Mouse (Mus musculus) kidney, adult 8-10 months (tissue): ENCODE data around the gene Prr15l.

Experiments used
- DNase-seq, 2 experiments: peaks; one replicate each; pipeline ENCODE4 v3.0.0; 2022

Gene Prr15l

DNA sequence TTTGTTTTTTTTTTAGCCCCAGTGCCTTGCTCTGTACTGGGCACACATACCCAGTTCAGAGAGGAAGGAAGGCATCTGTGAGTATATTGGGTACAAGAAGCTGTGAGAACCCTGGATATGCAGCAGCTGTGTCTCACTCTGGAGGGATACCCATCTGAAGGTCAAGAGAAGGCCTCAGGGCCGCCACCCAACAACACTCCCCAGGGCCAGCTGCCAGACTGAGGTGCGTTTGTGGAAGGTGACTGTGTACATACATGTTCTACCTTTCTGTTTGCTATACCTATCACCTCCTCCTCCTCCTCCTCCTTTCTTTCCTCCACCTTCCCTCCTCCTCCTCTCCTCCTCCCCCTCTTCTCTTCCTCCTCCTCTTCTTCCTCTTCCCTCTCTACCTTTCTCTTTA lies at the start of gene Prr15l:
Gene Prr15l (plus strand): TSS at position 17 of the 400 bp plus-strand sequence.
- no peak for DNase-seq

DNA sequence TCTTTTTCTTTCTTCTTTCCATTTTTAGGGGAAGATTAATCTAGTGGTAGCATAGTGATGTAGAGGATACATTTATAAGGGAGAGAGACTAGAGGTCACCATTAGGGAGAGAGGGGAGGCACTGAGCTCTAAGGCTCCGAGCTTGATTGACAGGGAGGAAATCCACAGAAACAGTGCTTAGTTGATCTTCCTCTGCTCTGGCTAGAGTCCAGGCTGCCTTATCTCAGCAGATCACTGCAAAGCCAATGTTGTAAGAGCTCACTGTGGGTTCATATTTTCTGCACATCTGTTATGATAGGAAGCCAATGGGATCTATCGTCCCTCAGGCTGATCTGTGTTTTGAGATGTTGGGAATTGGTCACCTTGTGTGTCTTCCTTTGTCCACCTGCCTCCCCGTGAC lies 49.2 kb upstream of the Prr15l start:
- DNase-seq: no peak

DNA sequence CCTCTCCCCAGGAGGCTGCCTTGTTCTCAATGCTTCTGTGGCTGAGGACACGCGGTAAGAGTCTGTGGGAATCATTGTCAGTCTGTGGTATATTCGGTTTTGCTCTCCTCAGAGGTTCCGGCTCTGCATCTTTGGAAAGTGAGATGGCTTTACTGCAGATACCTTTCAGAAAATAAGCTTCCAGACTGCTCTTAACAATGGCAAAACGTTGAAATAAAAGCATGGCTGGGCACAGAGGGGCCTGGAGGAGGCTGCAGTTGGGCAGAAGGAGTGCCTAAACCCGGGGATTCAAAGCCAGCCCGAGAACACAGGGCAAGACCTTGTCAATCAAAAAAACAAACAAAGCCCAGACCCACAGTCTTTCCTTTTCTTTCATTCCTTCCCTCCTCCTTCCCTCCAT lies 48.5 kb upstream of the Prr15l start:
- no peak for DNase-seq

DNA sequence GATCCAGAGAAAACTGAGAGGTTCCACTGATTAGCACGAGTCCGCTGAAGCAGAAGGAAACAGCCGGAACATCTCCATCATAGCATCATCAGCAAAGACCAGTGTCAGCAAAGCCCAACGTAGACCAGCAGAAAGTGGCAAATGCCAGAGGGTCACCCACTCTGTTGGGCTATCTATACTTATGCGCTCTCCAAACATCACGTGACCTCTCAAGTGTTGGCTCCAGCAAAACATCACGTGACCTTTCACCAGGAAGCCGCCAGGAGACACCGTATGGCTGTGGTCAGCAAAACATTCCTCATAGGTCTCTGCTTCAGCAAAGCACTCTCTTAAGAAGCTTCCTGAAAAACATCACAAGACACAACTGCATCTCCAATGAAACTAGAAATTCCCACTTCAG lies 47.6 kb upstream of the Prr15l start:
- DNase-seq: no peak

DNA sequence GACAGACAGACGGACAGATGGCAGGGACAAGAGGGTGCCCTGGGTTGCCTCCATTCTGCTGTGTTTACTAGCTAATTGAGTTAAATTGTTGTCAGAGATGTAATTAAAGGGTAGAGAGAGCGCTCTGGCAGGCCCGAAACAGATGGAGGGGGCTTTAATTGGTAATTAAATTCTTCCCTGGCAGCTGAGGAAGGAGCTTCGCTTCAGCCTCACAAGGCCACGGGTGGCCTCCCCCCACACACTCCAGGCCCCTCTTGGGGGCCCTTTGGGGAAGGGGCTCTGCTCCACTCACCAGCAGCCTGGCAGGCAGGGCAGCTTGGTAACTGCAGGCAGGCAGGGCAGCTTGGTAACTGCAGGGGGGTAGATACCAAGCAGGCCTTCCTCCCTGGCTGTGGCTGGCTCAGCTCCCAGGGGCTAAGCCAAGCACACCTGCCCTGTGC lies 42.0 kb upstream of the Prr15l start:
- DNase-seq: no peak

DNA sequence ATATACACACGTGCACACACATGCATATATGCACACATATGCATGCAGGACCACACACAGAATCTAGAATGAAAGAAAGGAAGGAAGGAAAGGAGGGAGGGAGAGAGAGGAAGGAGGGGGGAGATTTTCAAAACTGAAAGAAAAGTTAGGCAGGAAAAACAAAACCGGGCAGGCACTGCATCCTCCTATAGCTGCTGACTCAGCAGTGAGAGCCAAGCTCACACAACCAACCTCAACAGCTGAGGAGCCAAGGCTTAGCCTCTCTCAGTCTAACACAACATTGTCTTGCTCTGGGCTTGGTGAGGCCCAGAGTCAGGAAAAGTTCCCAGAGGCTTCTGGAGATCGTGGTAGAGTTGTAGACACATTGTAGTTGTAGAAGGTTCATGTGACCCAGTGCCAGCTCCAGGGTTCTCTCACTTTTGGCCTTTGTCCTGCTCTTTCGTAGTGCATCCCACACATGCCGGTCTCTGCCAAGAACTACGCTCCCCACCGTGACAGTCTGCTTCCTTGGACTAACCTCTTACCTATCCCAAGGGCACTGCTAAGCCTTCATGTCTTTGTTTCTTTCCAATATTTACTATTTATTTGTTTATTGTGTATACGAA lies 40.9 kb upstream of the Prr15l start:
- peak in 1 of 2 experiments; percentile 18 for DNase-seq

DNA sequence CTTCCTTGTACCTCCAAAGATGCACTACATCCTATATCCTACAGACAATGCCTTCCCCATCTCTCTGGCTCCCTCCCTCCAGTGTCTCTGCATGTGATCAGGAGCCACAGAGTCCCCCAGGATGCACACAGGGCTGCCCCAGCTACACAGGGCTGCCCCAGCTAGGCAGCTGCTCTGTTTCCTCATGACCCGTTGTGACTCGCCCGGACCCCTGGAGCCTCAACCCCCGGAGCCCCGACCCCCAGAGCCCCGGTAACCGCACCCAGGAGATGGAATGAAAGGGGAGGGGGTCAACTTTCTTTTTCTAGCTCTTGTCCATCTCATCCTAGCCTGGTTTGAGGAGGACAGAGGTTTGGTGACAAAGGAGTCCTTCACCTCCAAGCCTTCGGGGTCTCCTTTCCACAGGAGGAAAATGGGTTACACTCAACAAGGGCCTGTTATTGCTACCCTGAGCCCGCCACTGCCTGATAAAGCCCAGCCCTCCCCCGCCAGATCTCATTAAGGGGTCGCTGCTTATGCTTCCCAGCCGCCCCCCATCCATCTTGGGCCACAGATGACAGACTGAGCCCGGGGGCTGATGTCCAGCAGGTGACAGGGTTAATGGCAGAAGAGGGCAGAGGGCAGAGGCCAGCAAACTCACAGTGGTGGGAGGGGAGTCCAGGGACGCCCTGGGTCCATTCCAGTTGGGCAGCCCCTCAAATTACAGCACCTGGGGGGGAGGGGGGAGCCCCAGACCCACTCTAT lies 35.9 kb upstream of the Prr15l start:
- DNase-seq: no peak

DNA sequence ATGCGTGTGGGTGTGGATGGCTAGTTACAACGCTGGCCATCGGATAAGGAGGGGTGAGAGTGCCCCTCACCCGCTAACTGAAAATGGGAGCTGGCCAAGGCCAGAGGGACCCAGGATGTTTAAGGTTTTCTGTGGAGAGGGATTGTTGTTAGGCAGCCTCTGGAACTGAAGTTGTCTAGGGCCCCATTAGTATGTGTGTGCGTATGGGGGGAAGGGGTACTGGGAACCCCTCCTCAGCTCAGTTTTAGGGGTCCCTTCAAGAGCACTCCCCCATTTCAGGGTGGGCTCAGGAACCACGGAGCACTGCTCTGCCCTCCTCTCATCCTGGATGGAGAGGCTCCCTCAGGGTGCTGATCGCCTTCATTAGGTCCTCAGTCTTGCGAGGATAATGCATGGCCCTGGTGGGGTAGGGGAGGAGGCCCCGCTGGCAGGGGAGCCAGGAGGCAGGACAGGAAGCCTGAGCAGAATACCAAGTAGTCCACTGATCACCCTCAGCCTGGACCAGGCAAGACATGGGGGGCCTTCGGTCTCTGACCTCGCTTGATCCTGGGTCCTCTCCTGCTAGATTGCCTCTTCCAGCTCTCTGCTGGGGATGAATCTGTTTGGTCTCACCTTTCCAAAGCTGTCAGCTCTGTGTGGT lies 34.6 kb upstream of the Prr15l start:
- no peak for DNase-seq

DNA sequence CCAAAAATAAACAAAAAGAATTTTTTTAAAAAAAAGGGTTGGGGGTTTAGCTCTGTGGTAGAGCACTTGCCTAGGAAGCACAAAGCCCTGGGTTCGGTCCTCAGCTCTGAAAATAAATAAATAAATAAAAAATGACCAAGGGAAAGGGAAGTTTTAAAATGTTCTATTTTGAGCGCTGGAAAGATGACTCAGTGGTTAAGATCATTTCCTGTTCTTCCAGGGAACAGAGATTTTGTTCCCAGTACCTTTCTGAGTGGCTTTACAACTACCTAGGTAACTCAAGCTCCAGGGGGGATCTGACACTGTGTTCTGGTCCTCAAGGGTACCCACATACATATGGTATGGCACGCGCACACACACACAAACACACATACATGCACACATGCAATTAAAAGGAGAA lies 32.0 kb upstream of the Prr15l start:
- no peak for DNase-seq

DNA sequence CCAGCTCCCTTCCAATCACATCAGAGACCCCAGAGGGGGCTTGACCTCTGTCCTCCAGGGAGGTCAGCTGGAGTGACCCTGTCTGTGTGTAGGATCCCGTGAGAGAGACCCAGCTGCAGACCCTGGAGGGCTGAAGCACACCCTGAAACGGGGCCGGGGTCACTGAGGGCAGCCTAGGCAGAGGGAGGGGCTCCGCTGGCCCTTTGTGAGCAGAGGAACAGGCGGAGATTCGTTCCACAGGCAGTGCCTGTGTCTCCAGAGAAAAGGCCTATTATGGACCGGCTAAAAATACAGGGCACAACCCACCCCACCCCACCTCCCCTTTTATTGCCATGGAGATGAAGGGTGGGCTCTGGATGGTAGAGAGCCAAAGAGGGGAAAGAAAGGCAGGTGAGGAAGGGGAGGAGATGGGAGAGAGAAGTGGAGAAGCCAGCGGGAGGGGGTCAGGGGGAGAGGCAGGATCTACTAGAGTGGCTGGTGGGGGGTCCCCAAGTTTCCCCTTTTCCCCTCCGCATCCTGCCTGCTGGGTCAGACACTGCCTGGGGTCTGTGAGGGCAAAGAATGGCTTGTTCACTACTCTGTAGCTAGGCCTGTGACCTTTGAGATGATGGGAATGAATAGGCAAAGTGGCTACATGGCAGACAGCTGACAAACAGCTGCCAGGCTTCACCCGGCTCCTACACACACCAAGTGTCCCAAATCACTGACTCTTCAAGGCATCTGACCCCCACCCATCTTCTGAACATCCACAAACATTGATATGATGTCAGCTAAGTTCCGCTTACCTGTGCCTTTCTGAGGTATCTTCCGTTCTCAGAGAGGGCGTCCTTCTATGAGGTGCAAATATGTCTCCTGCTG lies 28.2 kb upstream of the Prr15l start:
- no peak for DNase-seq

DNA sequence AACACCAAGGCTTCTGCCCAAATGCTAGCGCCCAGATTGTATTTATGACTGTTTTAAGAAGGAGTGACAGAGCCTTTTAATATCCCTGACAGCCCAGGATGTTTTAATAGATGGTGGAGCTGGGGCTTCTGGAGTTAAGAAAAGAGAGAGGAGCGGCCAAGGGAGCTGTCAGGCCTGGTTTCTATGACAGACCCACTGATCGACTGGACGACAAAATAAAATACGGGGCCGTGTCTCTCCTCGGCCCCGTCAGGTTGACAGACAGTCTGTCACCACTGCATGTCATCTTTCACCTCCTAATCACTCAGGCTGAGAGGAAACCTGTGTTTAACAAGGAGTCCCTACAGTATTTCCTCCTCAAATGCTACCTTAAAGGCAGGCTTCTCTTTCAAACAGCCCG lies 26.6 kb upstream of the Prr15l start:
- DNase-seq: no peak

DNA sequence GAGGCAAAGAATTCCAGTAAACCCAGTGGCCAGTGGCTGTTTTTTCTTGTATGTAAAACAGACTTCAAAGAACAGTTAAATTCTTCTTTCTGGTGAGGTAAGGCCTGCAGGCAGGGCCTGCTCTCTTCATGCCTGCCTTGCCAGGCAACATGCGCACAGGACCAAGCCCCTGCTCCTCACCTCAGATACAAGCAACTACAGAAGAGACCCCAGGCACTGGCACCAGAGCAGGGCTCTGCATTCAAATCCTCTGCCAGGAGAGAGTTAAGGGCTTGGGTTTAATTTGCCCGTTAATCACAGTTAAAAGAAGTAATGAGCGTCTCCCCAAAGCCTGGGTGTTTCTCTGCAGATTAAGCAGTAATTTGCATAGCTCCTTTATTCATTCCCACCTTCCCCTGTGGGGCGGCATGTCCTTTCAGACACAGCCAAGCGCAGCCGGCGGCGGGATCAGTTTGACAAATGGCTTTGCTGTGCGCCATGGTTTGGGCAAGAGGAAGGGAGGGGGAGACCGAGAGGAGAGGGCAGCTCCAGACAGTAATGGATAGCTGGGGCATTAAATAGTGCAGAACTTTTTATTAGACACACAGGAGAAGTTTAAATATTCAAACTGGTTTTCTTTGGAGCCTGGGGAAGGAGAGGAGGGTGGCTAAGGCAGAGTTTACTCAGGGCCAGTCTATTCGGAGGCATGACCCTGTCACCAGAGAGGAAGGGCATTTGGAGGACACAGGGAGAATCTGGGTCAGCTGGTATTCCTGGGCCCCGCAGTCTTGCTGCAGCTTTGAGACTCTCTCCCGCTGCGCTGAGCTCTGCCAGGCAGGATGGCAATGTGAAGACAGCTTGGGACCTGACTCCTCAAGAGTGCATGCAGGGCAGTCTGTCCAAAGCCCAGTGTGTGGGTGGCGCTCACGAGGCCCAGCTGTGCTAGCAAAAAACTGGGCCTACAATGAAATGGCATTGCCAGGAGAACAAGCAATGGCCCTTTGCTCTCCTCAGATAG lies 25.0 kb upstream of the Prr15l start:
- DNase-seq: no peak

DNA sequence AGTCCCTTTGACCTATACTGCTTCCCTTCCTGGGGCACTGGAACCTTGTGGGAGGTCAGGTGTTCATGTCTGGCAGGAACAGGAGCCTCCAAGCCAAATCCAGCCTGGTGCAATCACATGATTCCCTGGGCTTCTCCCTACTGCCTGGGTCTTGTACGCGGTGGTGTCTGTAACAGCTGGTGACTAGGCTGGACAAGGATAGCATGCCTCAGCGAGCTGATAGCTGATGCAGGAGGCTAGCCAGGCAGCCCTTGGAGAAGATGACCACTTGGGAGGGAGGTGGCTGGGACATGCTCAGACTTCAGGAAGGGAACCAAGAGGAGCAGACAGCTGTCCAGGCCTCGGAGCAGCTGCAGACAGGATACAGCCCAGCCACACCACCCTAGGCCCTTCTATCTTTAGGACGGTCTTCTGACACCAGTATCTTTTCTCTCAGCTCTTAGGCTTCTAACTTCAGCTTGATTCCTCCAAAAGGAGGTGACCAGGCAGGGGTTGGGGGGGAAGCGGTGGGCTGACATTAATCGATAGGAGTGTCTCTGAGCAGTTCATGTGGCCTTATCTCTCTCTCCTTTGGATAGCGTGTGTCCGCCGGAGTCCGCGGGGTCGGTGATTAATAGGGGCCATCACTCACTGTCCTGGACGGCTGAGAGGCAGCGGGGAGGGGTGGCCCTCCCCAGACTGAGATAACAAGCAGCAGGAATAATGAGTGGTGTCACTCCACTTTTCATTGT lies 21.3 kb upstream of the Prr15l start:
- peak; percentile 46 to 64 for DNase-seq

DNA sequence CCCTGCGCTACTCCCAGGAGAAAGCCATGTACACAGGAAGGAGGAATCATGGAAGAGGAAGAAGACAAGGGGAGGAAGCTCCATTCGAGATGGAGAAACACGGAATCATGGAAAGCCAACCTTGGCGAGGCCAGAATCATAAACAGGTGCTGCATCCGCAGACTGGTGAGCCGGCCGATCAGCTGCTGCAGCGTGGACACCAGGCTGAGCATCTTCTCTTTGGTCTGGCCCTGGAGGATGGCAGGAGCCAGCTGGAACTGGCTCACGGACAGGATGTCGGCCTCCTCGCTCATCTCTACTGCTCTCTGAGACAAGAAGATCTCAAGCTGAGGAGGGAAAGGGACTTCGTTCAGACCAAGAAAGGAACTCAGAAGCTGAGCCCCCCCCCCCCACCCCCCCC lies 19.3 kb upstream of the Prr15l start:
- DNase-seq: no peak

DNA sequence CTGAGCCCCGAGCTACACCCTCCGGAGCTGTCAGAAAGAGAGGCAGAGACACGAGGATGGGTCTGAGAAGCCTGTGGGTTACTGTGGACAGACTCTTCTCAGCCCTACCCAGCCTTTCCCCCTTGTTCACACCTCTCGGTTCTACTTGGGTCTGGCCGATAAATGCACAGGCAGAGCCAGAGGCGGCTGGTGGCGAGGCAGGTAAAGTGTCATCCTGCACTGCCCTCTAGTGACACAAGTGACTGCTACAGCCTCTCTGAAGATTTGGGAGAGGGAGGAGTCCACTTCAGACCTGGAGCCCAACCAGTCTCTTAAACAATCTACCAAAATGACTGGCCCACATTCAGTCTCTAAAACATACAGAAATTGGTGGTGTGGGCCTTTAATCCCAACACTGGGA lies 17.9 kb upstream of the Prr15l start:
- peak; percentile 76 to 81 for DNase-seq

DNA sequence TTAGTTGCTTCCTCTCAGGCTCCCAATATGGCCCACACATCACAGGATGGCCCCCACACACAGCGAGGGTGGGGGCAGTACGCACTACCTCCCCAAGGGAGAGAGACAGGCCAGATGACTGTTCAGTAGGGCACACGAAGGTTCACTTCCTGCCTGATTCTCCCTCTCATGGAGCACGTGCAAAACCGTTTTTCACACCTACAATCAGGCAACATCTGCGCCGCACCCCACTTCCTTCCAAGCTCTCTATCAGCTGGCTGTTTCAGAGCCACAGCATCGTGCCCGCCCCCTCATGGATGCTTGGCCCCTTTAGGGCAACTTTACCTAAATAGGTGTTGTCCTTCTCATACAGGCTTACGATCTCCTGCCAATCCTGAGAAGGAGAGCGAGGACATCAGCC lies 15.2 kb upstream of the Prr15l start:
- DNase-seq: no peak

DNA sequence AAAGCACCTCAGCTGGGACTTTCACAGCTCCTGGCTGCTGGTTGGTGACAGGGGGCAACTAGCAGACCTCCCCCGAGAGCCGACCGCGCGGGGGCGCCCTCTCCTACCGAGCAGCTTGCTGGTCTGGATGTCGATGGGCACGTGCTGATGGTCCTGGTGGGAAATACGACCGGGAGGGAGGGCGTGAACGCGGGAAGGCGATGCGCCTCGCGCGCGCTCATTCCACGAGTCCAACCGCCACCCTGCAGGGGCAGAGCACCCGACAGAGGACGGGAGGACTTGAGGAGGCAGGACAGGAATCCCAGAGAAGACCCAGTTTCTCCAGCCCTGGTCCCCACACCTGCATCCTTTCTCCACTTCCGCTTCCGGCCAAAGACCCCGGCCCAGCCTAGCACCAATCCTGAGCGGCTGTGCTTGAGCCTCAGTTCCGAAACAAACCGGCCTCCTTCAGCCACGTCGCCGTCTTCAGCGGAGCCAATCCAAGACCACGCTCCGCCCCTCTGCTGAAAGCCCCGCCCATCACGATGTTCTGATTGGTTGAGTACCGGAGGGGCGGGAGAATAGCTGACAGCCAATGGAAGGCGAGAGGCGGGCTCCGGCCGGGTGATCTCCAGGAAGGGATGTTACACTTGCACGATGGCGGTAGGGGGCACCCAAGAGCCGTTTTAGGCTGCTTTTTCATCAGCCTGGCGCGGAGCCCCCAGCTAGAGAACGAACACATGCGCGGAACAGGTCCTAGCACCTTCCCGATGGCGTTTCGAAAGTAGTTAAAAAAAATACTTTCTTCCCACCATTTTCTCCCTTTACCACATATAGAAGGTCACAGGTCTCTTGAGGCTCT lies 11.6 kb upstream of the Prr15l start, which contains the start of gene Cdk5rap3:
Gene Cdk5rap3 (minus strand): TSS at position 453 of the 841 bp plus-strand sequence.
- peak; percentile 99 to 100 for DNase-seq

DNA sequence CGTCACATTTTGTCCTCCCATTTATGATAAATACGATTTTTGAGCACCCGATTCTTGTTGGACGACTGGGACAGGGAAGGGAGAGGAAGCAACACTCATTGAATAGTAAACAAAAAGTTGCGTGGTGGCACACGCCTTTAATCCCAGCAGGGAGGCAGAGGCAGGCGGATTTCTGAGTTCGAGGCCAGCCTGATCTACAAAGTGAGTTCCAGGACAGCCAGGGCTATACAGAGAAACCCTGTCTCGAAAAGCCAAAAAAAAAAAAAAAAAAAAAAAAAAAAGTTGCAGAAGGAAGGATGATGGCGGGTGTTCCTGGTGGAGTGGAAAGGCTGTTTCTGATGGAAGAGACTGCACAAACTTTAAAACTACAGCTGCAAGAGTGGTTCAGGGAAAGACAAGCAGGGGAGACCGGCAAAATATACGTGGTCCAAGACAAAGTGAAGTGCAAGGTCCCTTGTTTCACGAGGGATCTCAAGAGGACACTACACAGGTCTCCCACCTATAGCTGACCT lies 11.0 kb upstream of the Prr15l start:
- DNase-seq: no peak

DNA sequence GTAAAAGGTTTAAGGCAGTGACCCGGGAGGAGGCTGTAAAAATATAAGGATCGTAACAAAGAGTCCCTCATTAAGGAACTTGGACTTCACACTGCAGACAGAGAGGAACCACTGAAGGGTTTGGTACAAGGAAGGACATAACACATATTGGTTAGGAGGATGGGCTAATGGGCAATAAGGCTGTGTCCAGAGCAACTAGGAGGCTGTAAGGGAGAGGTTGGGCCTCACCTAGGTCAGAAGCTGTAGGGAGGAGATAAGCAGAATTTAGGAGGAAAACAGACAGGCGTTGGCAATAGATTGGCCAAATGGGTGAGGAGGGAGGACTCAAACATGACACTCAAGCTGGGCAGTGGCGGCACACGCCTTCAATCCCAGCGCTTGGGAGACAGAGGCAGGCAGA lies 10.5 kb upstream of the Prr15l start:
- DNase-seq: no peak

DNA sequence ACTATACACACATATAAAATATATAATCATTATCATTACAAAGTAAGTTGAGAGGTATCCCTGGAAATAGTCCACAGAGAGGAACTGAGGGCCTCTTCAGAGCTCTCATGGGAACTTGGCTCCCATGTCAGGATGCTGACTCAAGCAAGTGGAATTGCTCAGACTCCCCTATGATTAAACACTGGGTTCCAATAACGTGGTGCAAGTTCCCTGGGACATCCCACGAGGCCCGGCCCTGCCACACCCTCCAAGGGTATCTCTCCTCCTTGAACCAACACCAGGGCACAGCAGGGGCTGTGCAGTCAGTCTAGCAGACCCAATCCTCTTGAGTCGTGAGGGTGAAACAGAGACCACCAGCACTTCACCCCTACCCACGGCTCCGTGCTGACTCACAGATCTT lies 8.9 kb upstream of the Prr15l start:
- DNase-seq: no peak
